Comparison of ENCODE assay signal across 8 mouse cellular contexts in genomic region chr3:95701877-95702540, GRCm38 (mm10). TPM values are rescaled to one million over a fixed set of nuclear protein-coding genes. Genes with fewer than 3 reads are reported as not detected.
DNase-seq lines count a peak whose midpoint lies in the region; ATAC-seq lines count a peak whose summit lies in the region.

No protein-coding gene starts in this region.

- DNase-seq in frontal cortex, postnatal 25 days (ENCODE audit: low spot score in 2 of 2) = no peak
- no peak for DNase-seq in natural killer cell, adult 2 months (ENCODE audit: low spot score in 2 of 2)

- H3K9me3 ChIP-seq in embryonic facial prominence, embryonic 13.5 days = no peaks in the 10 kb centered on the region
- no peaks in the 10 kb centered on the region for H3K9me3 ChIP-seq in heart, embryonic 12.5 days (replicated peaks)
- H3K9me3 ChIP-seq in kidney, embryonic 15.5 days (replicated peaks) = no peaks in the 10 kb centered on the region
- no peaks in the 10 kb centered on the region for H3K9me3 ChIP-seq in liver, embryonic 15.5 days (replicated peaks)
- H3K9me3 ChIP-seq in neural tube, embryonic 13.5 days = no peaks in the 10 kb centered on the region

- peak overlapping the region; percentile 84 for H3K27ac ChIP-seq in embryonic facial prominence, embryonic 13.5 days
- H3K27ac ChIP-seq in heart, embryonic 12.5 days (ENCODE audit: poor library complexity, severe bottlenecking) = peak overlapping the region; percentile 80
- peak overlapping the region; percentile 91 for H3K27ac ChIP-seq in kidney, embryonic 15.5 days
- no peak overlapping the region for H3K27ac ChIP-seq in liver, embryonic 15.5 days (replicated peaks)
- peak overlapping the region; percentile 56 for H3K27ac ChIP-seq in neural tube, embryonic 13.5 days (replicated peaks)

- H3K4me1 ChIP-seq in embryonic facial prominence, embryonic 13.5 days = peaks cover 18% of the 10 kb centered on the region
- H3K4me1 ChIP-seq in heart, embryonic 12.5 days (replicated peaks) = peaks cover 25% of the 10 kb centered on the region
- H3K4me1 ChIP-seq in kidney, embryonic 15.5 days = peaks cover 28% of the 10 kb centered on the region
- peaks cover 10% of the 10 kb centered on the region for H3K4me1 ChIP-seq in liver, embryonic 15.5 days (replicated peaks)
- peaks cover 27% of the 10 kb centered on the region for H3K4me1 ChIP-seq in neural tube, embryonic 13.5 days (replicated peaks)

- no peaks in the 10 kb centered on the region for H3K27me3 ChIP-seq in embryonic facial prominence, embryonic 13.5 days
- no peaks in the 10 kb centered on the region for H3K27me3 ChIP-seq in heart, embryonic 12.5 days (replicated peaks)
- H3K27me3 ChIP-seq in kidney, embryonic 15.5 days = no peaks in the 10 kb centered on the region
- H3K27me3 ChIP-seq in liver, embryonic 15.5 days = no peaks in the 10 kb centered on the region
- no peaks in the 10 kb centered on the region for H3K27me3 ChIP-seq in neural tube, embryonic 13.5 days

- peak overlapping the region; percentile 72 for H3K9ac ChIP-seq in embryonic facial prominence, embryonic 13.5 days
- peak overlapping the region; percentile 68 for H3K9ac ChIP-seq in heart, embryonic 12.5 days
- H3K9ac ChIP-seq in kidney, embryonic 15.5 days = peak overlapping the region; percentile 58
- no peak overlapping the region for H3K9ac ChIP-seq in liver, embryonic 15.5 days
- H3K9ac ChIP-seq in neural tube, embryonic 13.5 days = peak overlapping the region; percentile 63

- WGBS in embryonic facial prominence, embryonic 13.5 days = 5% methylated on average over 24 of the region's 24 CpGs
- 7% methylated on average over 24 of the region's 24 CpGs for WGBS in heart, embryonic 12.5 days
- 5% methylated on average over 24 of the region's 24 CpGs for WGBS in kidney, embryonic 15.5 days
- 20% methylated on average over 24 of the region's 24 CpGs for WGBS in liver, embryonic 15.5 days (ENCODE audit: insufficient replicate concordance)
- 5% methylated on average over 24 of the region's 24 CpGs for WGBS in neural tube, embryonic 13.5 days

- H3K4me2 ChIP-seq in embryonic facial prominence, embryonic 13.5 days = peak overlapping the region; percentile 70
- H3K4me2 ChIP-seq in heart, embryonic 12.5 days = peak overlapping the region; percentile 74
- H3K4me2 ChIP-seq in kidney, embryonic 15.5 days = peak overlapping the region; percentile 75
- H3K4me2 ChIP-seq in liver, embryonic 15.5 days = peak overlapping the region; percentile 58
- H3K4me2 ChIP-seq in neural tube, embryonic 13.5 days = peak overlapping the region; percentile 54

- ATAC-seq in frontal cortex, adult (ENCODE audit: low TSS enrichment) = peak; percentile 79
- peak; percentile 84 for ATAC-seq in embryonic facial prominence, embryonic 13.5 days (ENCODE audit: insufficient number of reproducible peaks, insufficient read depth, low FRiP score, low TSS enrichment, low read depth)
- peak; percentile 90 for ATAC-seq in heart, embryonic 12.5 days (ENCODE audit: insufficient number of reproducible peaks, low FRiP score)
- peak; percentile 96 for ATAC-seq in kidney, embryonic 15.5 days (replicated peaks; ENCODE audit: low FRiP score)
- 0 out of 2 replicates have a peak, but pooled peaks have one; percentile 38 for ATAC-seq in liver, embryonic 15.5 days (ENCODE audit: insufficient read depth)
- ATAC-seq in neural tube, embryonic 13.5 days (ENCODE audit: low read depth) = peak; percentile 87

- H3K4me3 ChIP-seq in embryonic facial prominence, embryonic 13.5 days = peak overlapping the region; percentile 38
- peak overlapping the region; percentile 34 for H3K4me3 ChIP-seq in heart, embryonic 12.5 days
- peak overlapping the region; percentile 40 for H3K4me3 ChIP-seq in kidney, embryonic 15.5 days (replicated peaks)
- H3K4me3 ChIP-seq in liver, embryonic 15.5 days (replicated peaks) = 0 out of 2 replicates have a peak overlapping the region, but pooled peaks have one; percentile 16
- peak overlapping the region; percentile 23 for H3K4me3 ChIP-seq in neural tube, embryonic 13.5 days

- no peaks in the 10 kb centered on the region for H3K36me3 ChIP-seq in embryonic facial prominence, embryonic 13.5 days
- H3K36me3 ChIP-seq in heart, embryonic 12.5 days = no peaks in the 10 kb centered on the region
- H3K36me3 ChIP-seq in kidney, embryonic 15.5 days = no peaks in the 10 kb centered on the region
- H3K36me3 ChIP-seq in liver, embryonic 15.5 days (replicated peaks) = no peaks in the 10 kb centered on the region
- H3K36me3 ChIP-seq in neural tube, embryonic 13.5 days = no peaks in the 10 kb centered on the region

RNA-seq across cellular contexts. Expression of gene Adamtsl4, which starts 14.3 kb away (rescaled TPM):
- polyA plus RNA-seq in embryonic facial prominence, embryonic 13.5 days (2015; fragmentation: Nextera tagmentation; extraction: Ambion mirVana) = 1.7 and 1.9 TPM in 2 replicates
- polyA plus RNA-seq in heart, embryonic 12.5 days (2016; fragmentation: Nextera tagmentation; extraction: Ambion mirVana) = 4.3 and 4.9 TPM in 2 replicates
- 4.0 and 6.3 TPM in 2 replicates for polyA plus RNA-seq in kidney, embryonic 15.5 days (2015; fragmentation: Nextera tagmentation; extraction: Ambion mirVana)
- polyA plus RNA-seq in liver, embryonic 15.5 days (2015; fragmentation: Nextera tagmentation; extraction: Ambion mirVana) = 0.79 and 1.0 TPM in 2 replicates
- 0.71 and 1.4 TPM in 2 replicates for polyA plus RNA-seq in neural tube, embryonic 13.5 days (2015; fragmentation: Nextera tagmentation; extraction: Ambion mirVana)

RNA-seq across cellular contexts. Expression of gene Ecm1, which starts 37.4 kb away (rescaled TPM):
- 5.9 and 6.6 TPM in 2 replicates for polyA plus RNA-seq in embryonic facial prominence, embryonic 13.5 days (2015; fragmentation: Nextera tagmentation; extraction: Ambion mirVana)
- polyA plus RNA-seq in heart, embryonic 12.5 days (2016; fragmentation: Nextera tagmentation; extraction: Ambion mirVana) = 82.4 and 90.1 TPM in 2 replicates
- 177 and 231 TPM in 2 replicates for polyA plus RNA-seq in kidney, embryonic 15.5 days (2015; fragmentation: Nextera tagmentation; extraction: Ambion mirVana)
- polyA plus RNA-seq in liver, embryonic 15.5 days (2015; fragmentation: Nextera tagmentation; extraction: Ambion mirVana) = 17.4 and 18.2 TPM in 2 replicates
- 13.1 and 16.6 TPM in 2 replicates for polyA plus RNA-seq in neural tube, embryonic 13.5 days (2015; fragmentation: Nextera tagmentation; extraction: Ambion mirVana)

RNA-seq across cellular contexts. Expression of gene Mcl1, which starts 43.4 kb away (rescaled TPM):
- 45.4 and 47.7 TPM in 2 replicates for polyA plus RNA-seq in embryonic facial prominence, embryonic 13.5 days (2015; fragmentation: Nextera tagmentation; extraction: Ambion mirVana)
- 65.2 and 66.9 TPM in 2 replicates for polyA plus RNA-seq in heart, embryonic 12.5 days (2016; fragmentation: Nextera tagmentation; extraction: Ambion mirVana)
- polyA plus RNA-seq in kidney, embryonic 15.5 days (2015; fragmentation: Nextera tagmentation; extraction: Ambion mirVana) = 51.2 and 54.4 TPM in 2 replicates
- polyA plus RNA-seq in liver, embryonic 15.5 days (2015; fragmentation: Nextera tagmentation; extraction: Ambion mirVana) = 34.8 and 39.0 TPM in 2 replicates
- polyA plus RNA-seq in neural tube, embryonic 13.5 days (2015; fragmentation: Nextera tagmentation; extraction: Ambion mirVana) = 57.1 and 58.8 TPM in 2 replicates

RNA-seq across cellular contexts. Expression of gene Tars2, which starts 58.0 kb away (rescaled TPM):
- 47.3 and 47.9 TPM in 2 replicates for polyA plus RNA-seq in embryonic facial prominence, embryonic 13.5 days (2015; fragmentation: Nextera tagmentation; extraction: Ambion mirVana)
- 43.6 TPM in 2 replicates for polyA plus RNA-seq in heart, embryonic 12.5 days (2016; fragmentation: Nextera tagmentation; extraction: Ambion mirVana)
- 47.3 and 58.4 TPM in 2 replicates for polyA plus RNA-seq in kidney, embryonic 15.5 days (2015; fragmentation: Nextera tagmentation; extraction: Ambion mirVana)
- 33.8 and 38.0 TPM in 2 replicates for polyA plus RNA-seq in liver, embryonic 15.5 days (2015; fragmentation: Nextera tagmentation; extraction: Ambion mirVana)
- 36.9 and 39.2 TPM in 2 replicates for polyA plus RNA-seq in neural tube, embryonic 13.5 days (2015; fragmentation: Nextera tagmentation; extraction: Ambion mirVana)

Comparison
In these comparisons a context has a peak if more than half of its experiments do, and no peak if none do; other contexts are left out.
1. ATAC-seq: peak in every context shown above with its lines; median percentile 96 in kidney, embryonic 15.5 days; 90 in heart, embryonic 12.5 days; 87 in neural tube, embryonic 13.5 days; 84 in embryonic facial prominence, embryonic 13.5 days; 79 in frontal cortex, adult; 38 in liver, embryonic 15.5 days.